Mouse (Mus musculus): ENCODE data around the gene Tspan1.

DNA sequence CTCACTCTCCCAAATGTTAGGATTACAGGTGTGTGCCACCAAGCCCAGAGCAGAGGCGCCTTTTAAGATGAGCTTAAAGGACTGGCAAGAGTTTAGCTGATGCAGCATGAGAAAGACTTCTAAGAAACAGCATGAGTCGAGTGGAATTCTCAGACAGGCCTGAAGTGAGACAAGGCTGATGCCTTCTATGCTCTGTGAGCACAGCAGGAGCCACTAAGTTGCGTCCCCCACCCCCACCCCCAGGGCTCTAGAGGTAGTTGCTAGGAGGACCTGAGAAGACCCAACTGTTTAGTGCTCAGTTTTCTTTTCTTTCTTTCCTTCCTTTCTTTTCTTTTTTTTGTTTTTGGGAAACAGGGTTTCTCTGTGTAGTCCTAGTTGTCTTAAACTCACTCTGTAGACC is 14.7 kb upstream of the Tspan1 start:
- TF ChIP-seq GATA1 (IDR thresholded peaks at IDR 0.05; ENCODE audit: low read length), result no peak
- TF ChIP-seq TAL1 (IDR thresholded peaks at IDR 0.05; ENCODE audit: low read length), result no peak

Measured in erythroblast, embryonic 14.5 days (primary cell).